Mouse (Mus musculus): Measurements from ENCODE around the gene Adgrg1. TPM values are rescaled to one million over a fixed set of nuclear protein-coding genes. Genes with fewer than 3 reads are reported as not detected.
A peak's percentile ranks its signal among the peaks of the same experiment; 100 is the strongest.

Adgrg1 gene
- polyA plus RNA-seq, 1 experiment, result 124 TPM

DNA sequence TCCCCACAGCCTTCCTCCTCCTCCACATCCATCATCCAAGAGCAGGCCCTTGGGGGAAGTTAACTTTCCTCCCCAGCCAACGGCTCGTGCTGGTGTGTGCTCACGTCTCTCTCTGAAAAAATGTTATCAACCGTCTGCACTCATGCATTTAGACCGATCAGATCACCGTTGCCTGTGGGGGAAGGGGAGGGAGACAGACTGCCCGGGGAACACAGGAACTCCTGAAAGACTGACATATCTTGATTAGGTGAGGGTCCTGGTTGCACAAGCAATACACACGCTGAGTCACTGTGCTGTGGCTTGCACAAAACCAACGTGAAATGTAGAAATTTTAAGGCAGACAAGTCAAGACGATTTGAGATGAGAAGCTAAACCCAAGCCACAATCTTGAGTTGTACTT, 9.7 kb upstream of the Adgrg1 start:
- TF ChIP-seq GATA1 (IDR thresholded peaks at IDR 0.05; ENCODE audit: low read length), result peak; percentile 91

DNA sequence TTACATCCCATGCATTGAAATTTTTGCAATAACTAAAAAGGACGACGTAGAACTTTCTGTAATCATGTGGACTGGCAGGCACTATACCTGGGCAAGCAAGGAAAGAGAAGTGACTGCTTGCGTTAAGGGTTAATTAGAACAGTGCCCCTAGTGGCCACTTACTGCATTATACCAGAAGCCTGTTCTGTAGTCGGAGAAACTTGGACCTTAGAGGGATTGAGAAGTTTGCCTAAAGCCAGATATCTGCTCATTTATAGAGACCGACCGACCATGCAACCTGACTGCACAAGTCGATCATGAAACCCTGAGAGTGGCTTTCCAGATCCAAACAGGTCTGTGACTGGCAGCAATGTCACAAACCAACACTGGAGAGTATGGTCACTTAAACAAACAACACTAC, 8.0 kb upstream of the Adgrg1 start:
- TF ChIP-seq GATA1 (IDR thresholded peaks at IDR 0.05; ENCODE audit: low read length), result no peak

DNA sequence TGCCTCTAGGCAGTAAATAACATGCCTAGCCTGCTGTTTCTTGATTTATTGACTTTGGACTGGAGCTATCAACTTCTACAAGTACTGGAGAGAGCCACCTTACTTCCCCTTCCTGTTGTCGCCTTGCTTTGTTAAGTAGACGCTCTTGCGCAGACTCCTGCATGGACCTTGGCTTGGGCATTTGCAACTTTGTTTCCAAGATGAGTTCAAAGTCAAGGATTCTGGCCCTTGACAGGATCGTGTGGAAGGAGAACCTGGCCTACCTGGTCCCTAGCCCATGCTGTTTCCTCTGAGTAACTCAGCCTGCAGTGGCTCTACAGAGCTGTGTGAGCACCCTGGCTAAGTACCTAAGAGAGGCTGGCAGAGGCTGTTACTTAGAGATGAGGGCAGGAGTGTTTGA, 7.5 kb upstream of the Adgrg1 start:
- no peak for TF ChIP-seq GATA1 (IDR thresholded peaks at IDR 0.05; ENCODE audit: low read length)

DNA sequence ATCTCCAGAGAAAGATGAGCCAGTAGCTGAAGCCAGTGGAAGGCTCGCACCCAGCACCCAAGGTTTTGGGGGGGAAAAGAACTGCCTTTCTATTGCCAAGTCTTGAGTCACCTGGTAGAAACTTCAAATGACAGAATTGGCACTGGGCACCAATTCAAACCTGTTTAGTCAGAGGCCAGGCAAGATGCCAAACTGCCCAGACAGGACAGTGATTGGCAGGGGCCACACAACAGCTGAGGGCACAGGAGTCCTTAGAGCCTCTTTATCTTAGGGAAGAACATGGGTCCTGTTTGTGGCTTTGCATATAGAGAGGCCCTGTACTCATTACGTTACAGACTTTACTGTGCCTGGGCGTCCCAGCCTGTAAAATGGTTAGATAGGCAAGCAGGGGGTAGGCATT, 7.0 kb upstream of the Adgrg1 start:
- no peak for TF ChIP-seq GATA1 (IDR thresholded peaks at IDR 0.05; ENCODE audit: low read length)

DNA sequence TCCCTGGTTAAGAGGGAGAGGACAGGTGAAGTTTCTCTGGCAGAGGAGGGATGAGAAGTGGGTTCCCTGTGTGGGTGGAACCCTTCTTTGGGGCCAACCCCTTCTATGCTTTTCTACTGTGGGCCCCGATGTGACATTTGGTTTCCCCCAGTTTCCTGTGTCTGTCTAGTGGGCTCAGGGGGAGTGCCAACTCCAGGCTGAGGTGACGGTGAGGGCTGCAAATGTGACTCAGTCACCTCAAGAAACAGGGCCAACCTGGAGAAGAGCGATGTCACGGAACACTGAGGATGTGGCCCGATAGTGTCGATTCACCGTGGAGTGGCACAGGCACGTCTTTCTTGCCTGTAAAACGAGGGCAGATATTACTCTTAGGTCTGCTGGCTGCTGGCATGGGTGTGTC, 1.3 kb upstream of the Adgrg1 start:
- TF ChIP-seq GATA1 (IDR thresholded peaks at IDR 0.05; ENCODE audit: low read length), result no peak

DNA sequence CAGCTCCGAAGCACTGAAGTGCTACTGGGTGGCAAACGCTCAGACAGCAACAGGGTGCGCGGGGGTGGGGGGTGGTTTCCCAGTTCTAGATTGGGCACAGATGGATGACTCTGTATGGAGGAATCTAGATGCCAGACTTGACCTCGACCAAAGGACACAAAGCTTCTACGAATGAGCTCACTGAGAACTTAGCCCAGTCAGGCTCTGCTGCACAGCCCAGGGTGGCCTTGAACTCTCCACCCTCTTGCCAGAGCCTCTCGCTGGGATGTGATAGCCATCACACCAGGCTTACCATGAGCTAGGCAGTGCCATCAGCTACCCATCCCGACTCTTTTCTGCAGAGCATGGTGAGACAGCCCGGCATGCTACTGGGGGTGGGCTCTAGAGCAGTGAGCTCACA, 765 bp upstream of the Adgrg1 start:
- no peak for TF ChIP-seq GATA1 (IDR thresholded peaks at IDR 0.05; ENCODE audit: low read length)

DNA sequence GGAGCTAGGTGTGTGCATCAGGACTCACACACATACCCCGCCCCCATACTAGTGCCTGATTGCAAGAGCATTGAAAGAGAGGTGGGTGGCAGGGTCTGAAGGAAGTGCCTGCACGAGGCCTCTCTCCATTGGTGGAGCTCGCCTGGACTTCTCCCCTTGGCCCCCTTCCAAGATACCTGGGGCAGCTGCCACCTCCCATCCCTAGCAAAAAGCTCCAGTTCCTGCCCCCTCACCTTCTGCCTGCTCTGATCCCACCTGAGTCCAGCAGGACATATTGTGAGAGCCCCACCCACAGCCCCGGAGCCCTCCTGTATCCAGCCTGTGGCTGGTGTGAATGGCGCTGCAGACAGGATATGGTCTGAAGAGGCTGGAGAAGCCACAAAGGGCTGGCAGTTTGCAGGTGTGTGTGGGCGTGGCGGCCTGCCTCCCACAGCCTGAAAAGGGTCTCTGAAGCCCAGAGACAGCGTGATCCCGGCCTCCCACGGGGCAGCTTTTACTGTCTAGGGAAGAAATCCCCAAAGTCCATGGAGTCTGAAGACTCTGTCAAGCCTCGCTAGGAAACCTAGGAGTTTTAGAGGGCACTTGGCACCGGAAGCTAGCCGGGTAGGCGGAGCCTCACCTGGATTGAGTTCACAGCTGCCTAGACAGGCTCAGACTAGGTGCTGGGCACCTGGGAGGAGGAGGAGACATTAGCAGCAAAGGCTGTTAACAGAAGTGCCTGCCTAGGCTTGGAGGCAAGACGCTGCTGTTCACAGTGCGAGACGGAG, 2.3 kb downstream of the Adgrg1 start:
- TF ChIP-seq GATA1 (IDR thresholded peaks at IDR 0.05; ENCODE audit: low read length), result no peak

DNA sequence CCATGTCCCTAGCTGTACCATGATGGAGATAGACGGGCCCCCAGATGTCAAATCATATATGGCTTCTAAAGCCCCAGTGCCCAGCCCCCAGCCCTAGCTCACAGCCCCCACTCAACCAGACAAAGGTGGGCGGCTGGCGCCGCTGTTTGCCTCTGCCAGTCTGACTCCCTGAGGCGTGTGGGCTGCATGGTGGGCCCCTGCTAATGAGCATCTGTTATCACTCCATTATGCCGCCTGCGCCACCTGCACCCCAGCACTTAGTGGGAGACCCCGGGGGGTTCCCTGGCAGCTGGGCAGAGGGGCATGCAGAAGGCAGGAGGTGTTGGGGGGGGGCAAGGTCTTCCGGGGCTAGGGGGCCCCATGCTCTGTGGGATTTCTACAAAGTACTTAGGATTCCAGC, 3.6 kb downstream of the Adgrg1 start:
- TF ChIP-seq GATA1 (IDR thresholded peaks at IDR 0.05; ENCODE audit: low read length), result no peak

DNA sequence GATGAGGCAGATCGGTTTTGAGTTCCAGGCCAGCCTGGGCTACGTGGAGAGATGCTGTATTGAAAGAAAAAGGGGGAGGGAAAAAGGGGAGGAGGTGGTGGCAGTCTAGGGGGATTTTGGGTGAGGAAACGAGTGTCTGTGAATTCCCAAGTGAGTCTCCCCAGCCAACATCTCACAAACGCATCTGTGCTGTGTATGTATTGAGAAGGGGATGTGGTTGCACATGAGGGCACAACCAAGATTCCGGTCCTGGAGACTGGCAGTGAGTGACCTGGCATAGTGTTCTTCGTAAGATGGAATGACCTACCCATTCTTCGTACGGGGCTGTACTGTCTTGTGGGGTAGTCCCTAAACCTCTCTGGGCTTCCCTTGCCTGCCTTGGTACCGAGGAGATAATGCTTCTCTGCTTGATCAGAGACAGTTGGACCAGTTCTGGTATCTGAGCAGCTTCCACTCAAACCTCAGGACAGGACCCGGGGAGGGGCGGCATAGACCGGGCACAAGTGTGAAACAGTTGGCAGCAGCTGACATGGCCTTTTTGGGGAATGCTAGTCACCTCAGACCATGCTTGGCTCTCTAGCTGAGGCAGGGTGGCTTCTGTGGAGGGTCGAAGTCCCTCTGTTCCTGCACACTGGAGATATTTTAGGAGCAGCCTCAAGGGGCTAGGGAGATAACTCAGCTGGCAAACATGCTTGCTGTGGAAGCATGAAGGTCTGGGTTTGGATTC, 4.2 kb downstream of the Adgrg1 start:
- no peak for TF ChIP-seq GATA1 (IDR thresholded peaks at IDR 0.05; ENCODE audit: low read length)

DNA sequence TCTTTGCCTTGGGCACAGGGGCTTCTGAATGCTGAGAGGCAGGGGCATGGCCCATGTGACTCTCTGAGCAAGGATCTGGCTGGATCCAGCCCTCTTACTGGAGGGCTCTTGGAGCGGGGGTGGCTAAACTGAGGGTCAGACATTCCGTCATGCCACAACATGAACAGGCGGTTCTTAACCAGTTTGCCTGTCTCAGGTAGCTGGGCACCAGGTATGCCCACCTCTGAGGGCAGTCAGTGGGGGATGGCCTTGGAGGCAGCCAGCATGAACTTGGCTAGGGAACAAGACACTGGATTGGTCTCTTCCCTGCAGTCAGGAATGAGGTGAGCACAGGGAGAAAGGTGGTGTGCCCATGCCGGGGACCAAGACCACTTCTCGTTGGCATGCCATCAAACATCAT, 5.6 kb downstream of the Adgrg1 start:
- TF ChIP-seq GATA1 (IDR thresholded peaks at IDR 0.05; ENCODE audit: low read length), result no peak

DNA sequence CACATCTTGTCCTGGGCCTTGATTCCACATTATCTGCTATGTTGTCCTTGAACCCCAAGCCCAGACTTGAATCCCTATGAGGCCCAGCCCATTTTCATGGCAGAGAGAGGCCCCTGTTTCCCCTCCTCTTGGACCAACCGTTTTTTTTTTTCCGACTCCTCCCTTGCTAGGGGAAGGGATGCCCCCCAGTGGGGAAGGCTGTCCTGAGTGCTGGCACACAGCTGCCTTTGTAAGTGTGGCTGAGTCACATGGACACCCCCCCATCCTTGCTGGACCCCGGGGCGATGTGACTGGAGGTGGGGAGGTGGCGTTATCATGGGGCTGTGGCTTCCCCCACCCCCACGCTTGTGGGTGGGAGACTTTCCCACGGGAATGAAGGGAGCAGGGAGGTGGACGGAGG, 6.4 kb downstream of the Adgrg1 start:
- no peak for TF ChIP-seq GATA1 (IDR thresholded peaks at IDR 0.05; ENCODE audit: low read length)

DNA sequence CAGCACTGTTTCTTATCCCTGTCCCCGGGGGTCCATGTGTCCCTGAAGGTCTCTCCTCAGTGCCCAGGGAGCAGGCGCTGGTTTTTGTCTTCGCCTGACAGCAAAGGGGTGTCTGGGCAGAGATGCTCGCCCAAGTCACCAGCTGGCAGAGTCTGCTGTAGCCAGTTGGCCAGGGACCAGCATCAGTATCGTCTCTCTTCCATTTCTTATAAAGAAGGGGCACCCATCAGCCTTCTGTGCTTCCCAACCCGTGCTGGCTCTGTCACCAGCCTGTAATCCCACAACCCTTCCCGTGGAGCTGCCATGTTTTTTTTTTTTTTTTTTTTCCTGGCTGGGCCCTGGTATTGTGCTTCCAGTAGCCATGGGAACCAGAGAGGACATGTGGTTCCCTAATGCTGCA, 7.3 kb downstream of the Adgrg1 start:
- no peak for TF ChIP-seq GATA1 (IDR thresholded peaks at IDR 0.05; ENCODE audit: low read length)

DNA sequence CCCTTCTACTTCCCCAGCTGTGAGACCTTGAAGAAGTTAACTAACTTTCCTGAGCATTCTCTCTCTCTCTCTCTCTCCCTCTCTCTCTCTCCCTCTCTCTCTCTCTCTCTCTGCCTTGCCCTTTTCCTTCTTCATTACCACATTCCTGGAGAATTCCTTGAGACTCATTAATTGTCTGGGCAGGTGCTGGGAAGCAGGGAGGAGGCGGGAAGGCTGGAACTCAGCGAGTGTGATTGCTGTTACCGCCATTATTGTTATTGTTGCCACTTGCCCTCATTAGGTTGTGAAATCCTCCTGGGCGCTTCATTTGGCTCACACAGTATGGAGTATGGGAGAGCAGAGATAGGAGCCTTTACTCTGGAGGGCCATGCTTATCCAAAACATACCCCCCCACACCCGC, 8.6 kb downstream of the Adgrg1 start:
- no peak for TF ChIP-seq GATA1 (IDR thresholded peaks at IDR 0.05; ENCODE audit: low read length)

DNA sequence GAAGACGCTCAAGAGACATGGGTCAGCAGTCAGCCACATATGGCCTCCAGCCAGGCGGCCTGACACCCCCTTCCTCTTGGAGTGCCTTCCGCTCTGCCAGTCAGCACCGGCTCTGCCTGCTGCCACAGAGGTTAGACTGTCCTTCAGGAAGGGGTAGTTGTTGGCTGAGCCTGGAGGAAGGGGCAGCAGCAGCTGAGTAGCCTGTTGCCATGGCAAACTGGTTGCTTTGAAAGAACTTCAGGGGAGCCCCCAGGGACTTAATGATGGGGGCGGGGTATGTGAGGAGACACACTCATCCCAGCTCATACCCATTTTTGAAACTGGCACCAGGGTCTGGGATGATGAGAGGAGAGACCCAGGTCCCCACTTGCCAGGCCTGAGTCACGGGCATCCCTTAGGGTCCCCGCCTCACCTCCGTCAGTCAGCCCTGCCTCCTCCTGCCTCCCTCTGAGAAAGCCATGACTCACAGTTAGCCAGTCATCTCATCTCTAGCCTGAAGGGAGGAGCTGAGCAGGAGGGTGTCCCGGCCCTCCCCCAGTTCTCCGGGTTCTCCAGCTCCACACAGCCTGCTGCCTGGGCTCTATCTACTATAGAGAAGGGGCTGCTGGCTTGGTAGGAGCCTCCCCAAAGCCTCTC, 9.4 kb downstream of the Adgrg1 start:
- TF ChIP-seq GATA1 (IDR thresholded peaks at IDR 0.05; ENCODE audit: low read length), result no peak

DNA sequence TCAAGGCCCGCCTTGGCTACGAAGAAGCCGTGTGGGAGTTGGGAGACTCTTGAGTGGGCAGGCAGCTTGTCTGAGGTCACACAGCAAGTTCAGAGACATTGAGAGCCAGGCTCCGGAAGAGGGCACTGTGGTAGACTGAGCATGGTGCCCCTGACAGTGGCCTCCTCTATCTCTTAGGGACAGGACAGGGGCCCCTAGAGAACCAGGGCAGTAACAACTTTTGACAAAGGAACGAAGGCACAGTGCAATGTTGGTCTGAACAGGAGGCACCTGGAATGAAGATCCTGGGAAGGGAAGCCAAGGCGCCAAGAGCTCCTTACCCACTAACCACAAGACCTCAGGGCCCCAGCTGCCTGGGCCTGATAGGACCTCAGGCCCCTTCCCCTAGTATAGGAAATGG, 10.5 kb downstream of the Adgrg1 start:
- no peak for TF ChIP-seq GATA1 (IDR thresholded peaks at IDR 0.05; ENCODE audit: low read length)

DNA sequence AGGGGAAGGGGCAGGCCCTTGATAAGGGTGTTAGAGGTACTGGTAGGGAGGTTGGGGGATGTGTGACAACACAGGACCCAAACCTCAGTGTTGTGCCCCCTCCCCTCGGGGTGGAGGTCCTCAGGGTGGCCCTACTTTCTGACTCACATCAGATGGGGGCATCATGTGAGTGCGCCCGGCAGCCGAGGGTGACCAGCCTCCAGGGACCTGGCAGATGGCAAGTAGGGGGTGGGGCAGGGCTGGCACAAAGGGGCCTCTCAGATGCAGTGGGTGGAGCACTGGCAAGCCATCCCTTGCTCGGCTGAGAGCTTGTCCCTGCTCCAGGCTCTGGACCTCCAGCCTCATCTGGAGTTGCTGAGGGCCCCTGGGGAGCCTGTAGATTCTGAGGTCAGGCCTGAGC, 12.1 kb downstream of the Adgrg1 start:
- no peak for TF ChIP-seq GATA1 (IDR thresholded peaks at IDR 0.05; ENCODE audit: low read length)

DNA sequence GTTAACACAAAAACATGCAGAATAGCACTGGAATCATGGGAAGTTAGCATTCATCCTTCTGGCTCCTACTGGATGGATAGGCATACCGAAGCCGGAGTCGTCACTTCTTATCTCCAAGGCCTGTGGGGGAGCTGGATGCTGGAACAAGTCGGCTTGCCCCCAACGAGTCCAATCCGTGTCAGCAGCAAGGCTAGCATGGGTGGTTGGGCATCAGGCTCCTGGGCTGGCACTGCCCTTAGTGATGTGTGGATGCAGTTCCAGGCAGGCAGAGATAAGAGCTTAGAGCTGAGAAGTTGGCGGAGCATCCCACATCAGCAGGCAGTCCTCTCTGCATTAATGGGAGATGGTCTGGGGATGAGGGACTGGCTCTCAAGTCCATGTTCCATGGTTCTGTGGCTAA, 13.0 kb downstream of the Adgrg1 start:
- TF ChIP-seq GATA1 (IDR thresholded peaks at IDR 0.05; ENCODE audit: low read length), result no peak

All from G1E-ER4 (cell line).